Mouse (Mus musculus) small intestine, adult 2 months (tissue): ENCODE data around the gene Tmem170b.

ENCODE experiments used
- CTCF ChIP-seq: fragments of 200-500 bp; IDR thresholded peaks from 2 replicates; pipeline ENCODE4 v1.5.1; 2012; ENCODE audit warnings: low read depth, mild to moderate bottlenecking, control low read depth, inconsistent platforms, low read length, moderate library complexity, mixed read lengths; ENCODE audit not compliant: insufficient replicate concordance, insufficient read length; ENCODE audit errors: extremely low read depth
- POLR2A ChIP-seq: fragments of 200-500 bp; IDR thresholded peaks from 2 replicates; pipeline ENCODE4 v1.6.1; 2012; ENCODE audit warnings: low read depth, mild to moderate bottlenecking, control low read depth, inconsistent platforms, low read length, moderate library complexity

DNA sequence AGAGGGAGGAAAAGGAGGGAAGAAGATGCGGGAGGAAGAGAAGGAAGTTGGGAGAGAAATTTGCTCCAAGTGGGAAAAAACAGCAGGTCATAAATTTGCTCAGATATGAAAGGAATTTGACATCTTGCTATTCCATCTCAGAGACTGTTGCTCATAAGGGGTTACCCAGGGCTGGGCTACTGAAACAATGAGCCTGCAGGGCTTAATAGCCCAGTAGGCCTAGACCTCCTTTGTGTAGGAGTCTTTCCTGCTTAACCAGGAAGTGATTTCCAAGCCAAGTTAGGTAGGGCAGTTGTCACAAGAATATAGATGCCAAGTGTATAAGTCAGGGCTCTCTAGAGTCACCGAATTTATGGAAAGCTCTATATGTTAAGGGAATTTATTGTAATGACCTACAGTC is 48.1 kb downstream of the Tmem170b start:
- TF ChIP-seq CTCF (no peak), POLR2A (no peak)
